Mouse (Mus musculus) heart, postnatal 0 days (tissue): ENCODE data around the gene Grb7. TPM values are rescaled to one million over a fixed set of nuclear protein-coding genes. Genes with fewer than 3 reads are reported as not detected.

ENCODE experiments used
- ATAC-seq: fragments of 200-750 bp; cut with Nextera tagmentation; 2 replicates; pipeline ENCODE4 v1.8.0; 2017; ENCODE audit warnings: low read depth, moderate number of reproducible peaks, moderate library complexity; ENCODE audit not compliant: insufficient read depth
- DNase-seq: peaks from one replicate; pipeline ENCODE4 v3.0.0-alpha.2; 2016; ENCODE audit warnings: low spot score
- H3K27ac ChIP-seq: fragments of 300-500 bp; sonication (generic); 2 replicates; pipeline ENCODE4 v1.5.1; 2014; ENCODE audit warnings: low read depth, mild to moderate bottlenecking
- H3K27me3 ChIP-seq: fragments of 300-500 bp; sonication (generic); 2 replicates; pipeline ENCODE4 v1.6.1; 2014; ENCODE audit warnings: low read length, mixed read lengths; ENCODE audit not compliant: control insufficient read depth, insufficient read depth
- H3K36me3 ChIP-seq: fragments of 300-500 bp; sonication (generic); replicated peaks from 2 replicates; pipeline ENCODE4 v1.6.1; 2014; ENCODE audit warnings: low read length, mixed read lengths; ENCODE audit not compliant: control insufficient read depth, insufficient read depth
- H3K4me1 ChIP-seq: fragments of 300-500 bp; sonication (generic); 2 replicates; pipeline ENCODE4 v1.6.1; 2014; ENCODE audit warnings: antibody characterized with exemption; ENCODE audit not compliant: control insufficient read depth, insufficient read depth
- H3K4me2 ChIP-seq: fragments of 300-500 bp; sonication (generic); 2 replicates; pipeline ENCODE4 v1.6.1; 2014; ENCODE audit warnings: low read depth, mild to moderate bottlenecking, low read length, moderate library complexity
- H3K4me3 ChIP-seq: fragments of 300-500 bp; sonication (generic); 2 replicates; pipeline ENCODE4 v1.5.1; 2014; ENCODE audit warnings: low read depth, low read length
- H3K9ac ChIP-seq: fragments of 300-500 bp; sonication (generic); replicated peaks from 2 replicates; pipeline ENCODE4 v1.6.1; 2014; ENCODE audit warnings: low read depth, low read length, mixed read lengths
- H3K9me3 ChIP-seq: fragments of 300-500 bp; sonication (generic); replicated peaks from 2 replicates; pipeline ENCODE4 v1.6.1; 2016; ENCODE audit warnings: low read length; ENCODE audit not compliant: control insufficient read depth
- CTCF ChIP-seq: IDR thresholded peaks from 2 replicates; pipeline ENCODE4 v1.5.1; 2016; ENCODE audit warnings: antibody characterized with exemption, control low read depth, low read depth
- EP300 ChIP-seq: IDR thresholded peaks from 2 replicates; pipeline ENCODE4 v1.6.1; 2016; ENCODE audit warnings: antibody characterized with exemption, low read depth
- WGBS: fragments of 180-500 bp; shearing (Covaris S2); extraction: QIAGEN DNeasy Blood & Tissue Kit; methylation state at CpG from one replicate; pipeline ENCODE4 v1.1.7; 2014; 5-methylcytosine and 5-hydroxymethylcytosine counted together
- polyA plus RNA-seq: library from polyadenylated mRNA; unstranded; fragments of >200 nt; fragmentation: Nextera tagmentation; extraction: Ambion mirVana; gene quantifications from 2 replicates; pipeline ENCODE4 v1.2.1, GENCODE M21; 2015
- total RNA-seq: library from RNA; depleted of rRNA; stranded (reverse); fragments of >200 nt; gene quantifications from 2 replicates; pipeline ENCODE4 v1.2.3, GENCODE M21; 2014; ENCODE audit warnings: low replicate concordance

Grb7 gene
- total and polyA plus RNA-seq, 2 experiments from 2014 or later, result 0.15 to 0.92 TPM

DNA sequence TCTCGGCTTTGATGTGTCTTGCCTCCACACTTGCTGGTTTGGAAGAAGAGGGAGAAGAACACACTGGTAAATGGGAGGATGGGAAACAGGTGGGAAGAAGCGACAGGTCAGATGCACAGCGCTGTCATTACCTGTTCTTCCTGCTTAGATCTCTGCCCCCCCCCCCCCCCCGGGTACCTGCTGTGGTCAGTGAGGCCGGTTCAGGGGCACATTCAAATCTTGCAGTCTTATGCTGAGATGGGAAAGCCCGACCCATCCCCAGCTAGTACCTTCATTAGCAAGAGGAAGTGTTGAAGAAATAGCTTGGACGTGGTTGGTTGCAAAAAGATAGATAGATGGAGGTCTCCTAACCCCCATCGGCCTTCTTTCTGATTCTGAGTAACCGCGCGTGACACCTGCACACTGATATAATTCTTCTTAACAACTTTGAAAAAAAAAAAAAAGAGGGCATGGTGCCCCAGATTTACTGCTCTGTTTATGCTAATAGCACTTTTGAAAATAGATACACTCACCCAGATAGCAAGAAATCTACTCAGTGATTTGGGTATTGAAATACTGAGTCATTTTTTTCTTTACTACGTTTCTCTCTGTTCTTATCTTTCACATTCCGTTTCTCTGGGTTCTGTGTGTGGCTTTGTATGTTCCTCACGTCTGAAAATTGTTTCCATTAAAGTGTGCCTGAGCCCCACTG is 31.0 kb downstream of the Grb7 start:
- WGBS, result 52% methylated on average over 14 of the region's 14 CpGs
- DNase-seq (no peak), ATAC-seq (no peak)
- Histone ChIP-seq H3K4me2 (no peak overlapping the region; the same call in 1 of the 2 replicates), H3K36me3 (no peaks in the 10 kb centered on the region), H3K4me1 (0 out of 2 replicates have a peak, but pooled peaks cover 3% of the 10 kb centered on the region), H3K27ac (no peak overlapping the region), H3K4me3 (no peak overlapping the region), H3K27me3 (no peaks in the 10 kb centered on the region), H3K9ac (no peak overlapping the region), H3K9me3 (no peaks in the 10 kb centered on the region)
- no peak for TF ChIP-seq CTCF
- no peak for TF ChIP-seq EP300

DNA sequence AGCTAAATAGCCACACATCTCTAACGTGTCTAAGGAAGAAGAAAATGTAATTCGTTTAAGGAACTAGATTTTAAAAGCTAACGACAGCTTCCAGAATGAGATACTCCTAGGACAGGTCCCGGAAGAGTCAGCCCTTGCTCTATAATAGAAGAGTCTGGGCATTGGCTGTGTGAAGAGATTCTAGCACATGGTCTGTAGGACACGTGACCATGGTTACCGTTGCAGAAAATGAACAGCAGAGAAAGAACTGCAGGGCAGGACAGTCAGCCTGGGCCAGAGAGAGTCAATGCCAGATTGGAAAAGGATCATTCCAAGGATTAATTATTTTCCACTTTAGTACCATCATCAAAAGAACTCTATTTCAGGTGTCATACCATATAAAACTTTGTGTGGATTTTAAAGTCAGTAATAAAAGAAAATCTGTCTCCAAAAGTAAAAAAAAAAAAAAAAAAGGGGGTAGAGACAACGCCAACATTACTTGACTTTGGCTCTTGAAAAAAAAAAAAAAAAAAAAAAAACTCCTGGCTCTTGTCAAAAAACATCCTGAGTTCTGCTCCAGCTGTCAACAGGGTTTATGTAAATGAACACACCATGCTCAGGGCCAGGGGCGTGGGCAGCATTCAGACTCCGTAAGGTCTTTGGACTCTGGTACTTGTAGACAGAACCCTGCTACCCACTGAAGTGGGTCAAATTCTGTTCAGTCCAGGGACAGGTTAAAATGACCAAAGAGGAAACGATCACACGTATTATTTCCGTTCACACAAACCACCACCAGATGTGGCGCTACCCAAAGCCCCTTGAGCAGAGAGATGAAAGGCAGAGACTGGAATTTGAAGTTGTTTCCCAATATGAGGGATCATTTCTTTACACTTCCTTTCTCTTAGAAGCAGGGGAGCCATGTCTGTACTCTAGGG is 33.1 kb downstream of the Grb7 start:
- Histone ChIP-seq H3K27ac (no peak overlapping the region), H3K36me3 (no peaks in the 10 kb centered on the region), H3K27me3 (no peaks in the 10 kb centered on the region), H3K4me2 (no peak overlapping the region), H3K9ac (no peak overlapping the region), H3K4me1 (0 out of 2 replicates have a peak, but pooled peaks cover 3% of the 10 kb centered on the region), H3K4me3 (no peak overlapping the region), H3K9me3 (no peaks in the 10 kb centered on the region)
- DNase-seq (no peak), ATAC-seq (no peak)
- TF ChIP-seq CTCF (no peak), EP300 (no peak)
- WGBS, result 63% methylated on average over 13 of the region's 13 CpGs

DNA sequence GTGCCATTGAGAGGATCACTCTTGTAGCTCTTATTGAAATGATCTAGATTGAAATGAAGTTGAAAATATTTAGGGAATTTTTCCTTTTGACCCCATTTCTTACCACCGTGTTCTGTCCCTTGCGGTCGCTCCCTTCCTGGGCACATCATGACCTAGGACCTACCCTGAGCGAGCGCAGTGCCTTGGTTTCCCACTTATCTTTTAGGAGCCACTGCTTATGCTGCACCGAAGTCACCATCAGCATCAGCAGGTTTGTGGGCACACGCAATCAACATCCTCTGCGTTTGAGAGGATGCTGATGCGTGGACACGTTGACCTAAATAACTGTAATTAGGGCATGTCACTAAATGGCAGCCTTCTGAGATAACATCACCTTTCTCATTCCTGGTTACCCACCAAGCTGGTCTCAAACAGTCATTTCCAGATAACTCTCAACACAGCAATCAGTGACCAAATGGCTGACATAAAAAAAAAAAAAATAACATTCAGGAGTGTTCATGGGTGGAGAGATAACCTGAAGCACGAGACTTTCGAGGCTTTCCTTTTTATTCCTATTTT is 33.8 kb downstream of the Grb7 start:
- H3K36me3 ChIP-seq, result no peaks in the 10 kb centered on the region
- H3K27me3 ChIP-seq, result no peaks in the 10 kb centered on the region
- no peaks in the 10 kb centered on the region for H3K9me3 ChIP-seq
- no peak overlapping the region for H3K9ac ChIP-seq
- WGBS, result 78% methylated on average over 12 of the region's 12 CpGs
- H3K4me3 ChIP-seq, result no peak overlapping the region
- DNase-seq (no peak), ATAC-seq (no peak)
- H3K4me1 ChIP-seq, result 0 out of 2 replicates have a peak, but pooled peaks cover 3% of the 10 kb centered on the region
- no peak overlapping the region for H3K4me2 ChIP-seq
- TF ChIP-seq CTCF, result no peak
- TF ChIP-seq EP300, result no peak
- no peak overlapping the region for H3K27ac ChIP-seq

DNA sequence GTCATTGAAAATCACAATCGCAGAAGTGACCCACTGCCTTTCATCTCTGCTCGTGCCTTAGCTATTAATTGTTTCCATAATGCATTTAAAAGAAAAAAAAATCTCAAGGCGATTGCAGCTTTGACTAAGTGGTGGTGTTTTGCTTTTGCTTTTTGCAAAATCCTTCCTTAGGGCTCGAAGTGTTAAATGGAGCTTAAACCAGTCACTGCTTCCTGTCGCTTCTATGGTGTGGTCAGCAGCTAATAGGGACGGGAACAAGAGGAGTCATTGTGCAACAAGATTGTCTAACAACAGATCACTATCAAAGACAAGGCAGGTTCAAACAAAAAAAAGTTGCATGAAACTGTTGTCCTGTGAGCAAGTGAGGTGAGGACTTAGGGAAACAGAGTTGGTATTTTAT is 35.0 kb downstream of the Grb7 start:
- Histone ChIP-seq H3K9ac (no peak overlapping the region), H3K9me3 (no peaks in the 10 kb centered on the region), H3K36me3 (no peaks in the 10 kb centered on the region), H3K27ac (no peak overlapping the region), H3K4me2 (no peak overlapping the region), H3K27me3 (no peaks in the 10 kb centered on the region), H3K4me1 (0 out of 2 replicates have a peak, but pooled peaks cover 3% of the 10 kb centered on the region), H3K4me3 (no peak overlapping the region)
- DNase-seq, result no peak
- no peak for ATAC-seq
- TF ChIP-seq CTCF (no peak), EP300 (no peak)
- 65% methylated on average over 6 of the region's 6 CpGs for WGBS

DNA sequence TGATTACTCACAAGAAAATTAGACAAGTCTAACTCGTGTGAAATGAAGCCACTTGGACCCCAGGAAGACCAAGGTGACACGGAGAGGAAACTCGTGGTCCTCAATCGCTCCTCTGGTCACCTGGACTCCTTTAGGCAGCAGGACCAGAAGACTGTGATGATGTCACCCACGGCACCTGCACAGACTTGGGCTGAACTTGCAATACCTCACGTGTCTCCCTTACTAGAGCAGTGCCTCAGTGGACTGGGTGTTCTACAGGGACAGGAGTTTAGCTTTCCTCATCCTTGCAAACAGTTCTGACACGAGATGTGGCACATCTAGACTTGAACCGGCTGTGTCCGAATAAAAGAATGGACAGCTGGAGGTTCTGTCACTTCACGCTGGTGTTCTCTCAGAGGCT is 35.9 kb downstream of the Grb7 start:
- Histone ChIP-seq H3K4me2 (no peak overlapping the region), H3K9me3 (no peaks in the 10 kb centered on the region), H3K27me3 (no peaks in the 10 kb centered on the region), H3K4me3 (no peak overlapping the region), H3K9ac (no peak overlapping the region), H3K36me3 (no peaks in the 10 kb centered on the region), H3K27ac (no peak overlapping the region), H3K4me1 (0 out of 2 replicates have a peak, but pooled peaks cover 3% of the 10 kb centered on the region)
- DNase-seq (no peak), ATAC-seq (no peak)
- 83% methylated on average over 10 of the region's 10 CpGs for WGBS
- TF ChIP-seq CTCF, result no peak
- no peak for TF ChIP-seq EP300
